Mouse (Mus musculus): Measurements from ENCODE around the gene Ccdc83. TPM values are rescaled to one million over a fixed set of nuclear protein-coding genes. Genes with fewer than 3 reads are reported as not detected.
A peak's percentile ranks its signal among the peaks of the same experiment; 100 is the strongest.

Ccdc83 gene
- total RNA-seq (2021): not detected
- long read RNA-seq, experiment 1: 0 reads
- long read RNA-seq, experiment 2: 0 reads

DNA sequence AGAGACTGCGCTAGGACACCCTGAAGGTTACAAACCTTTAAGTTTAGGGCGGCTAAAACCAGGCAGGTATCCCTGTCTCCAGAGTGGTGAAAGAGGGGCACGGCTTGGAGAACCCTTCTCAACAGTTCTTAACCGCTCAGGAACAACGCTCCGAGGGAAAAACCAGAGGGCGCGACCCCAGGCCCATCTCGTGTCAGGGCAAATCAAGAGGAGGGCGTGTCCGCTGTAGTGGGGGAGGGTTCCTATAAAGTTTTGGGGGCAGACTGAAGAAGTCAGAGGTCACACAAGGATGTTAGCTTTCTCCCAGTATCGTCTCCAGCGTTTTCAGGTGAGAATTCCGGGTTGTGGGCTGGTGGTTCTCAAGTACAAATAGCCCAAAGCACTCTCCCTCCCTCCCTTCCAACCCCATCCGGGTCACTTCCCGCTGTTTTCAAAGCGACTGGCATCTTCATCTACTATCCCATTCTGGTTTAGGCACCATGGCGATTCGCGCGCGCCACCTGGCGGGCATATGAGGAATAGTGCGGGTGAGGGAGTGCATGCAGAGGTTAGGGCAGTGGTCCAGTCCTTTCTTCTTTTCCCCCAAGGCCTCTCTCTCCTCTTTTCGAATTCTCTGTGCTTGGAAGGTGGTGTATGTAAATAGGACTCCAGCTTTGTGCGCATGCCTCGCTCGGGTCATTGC is at the start of gene Ccdc83:
Gene Ccdc83, minus strand, starts transcription at position 489 of the 682 bp plus-strand sequence.
- peak; percentile 50 to 54 for DNase-seq (ENCODE audit: low spot score in 2 of 2)

DNA sequence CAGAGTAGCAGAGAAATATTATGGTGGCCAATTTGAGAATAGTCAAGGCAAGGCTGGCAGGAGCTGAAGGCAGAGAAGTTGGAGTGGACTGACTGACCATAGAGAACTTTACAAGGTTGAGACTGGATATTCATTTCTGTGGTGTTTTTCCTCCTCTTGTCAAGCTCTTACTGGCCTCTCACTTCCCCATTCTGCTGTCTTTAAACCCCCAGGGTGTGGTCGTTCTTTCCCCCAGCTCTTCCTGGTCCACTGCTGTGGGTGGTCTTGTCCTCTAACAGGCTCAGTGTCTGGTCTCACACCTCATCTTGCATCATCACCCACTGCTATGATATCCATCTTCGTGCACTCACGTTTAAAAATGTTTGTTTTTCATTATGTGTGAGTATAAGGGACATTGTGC is 47.8 kb upstream of the Ccdc83 start:
- no peak for DNase-seq (ENCODE audit: low spot score in 2 of 2)

DNA sequence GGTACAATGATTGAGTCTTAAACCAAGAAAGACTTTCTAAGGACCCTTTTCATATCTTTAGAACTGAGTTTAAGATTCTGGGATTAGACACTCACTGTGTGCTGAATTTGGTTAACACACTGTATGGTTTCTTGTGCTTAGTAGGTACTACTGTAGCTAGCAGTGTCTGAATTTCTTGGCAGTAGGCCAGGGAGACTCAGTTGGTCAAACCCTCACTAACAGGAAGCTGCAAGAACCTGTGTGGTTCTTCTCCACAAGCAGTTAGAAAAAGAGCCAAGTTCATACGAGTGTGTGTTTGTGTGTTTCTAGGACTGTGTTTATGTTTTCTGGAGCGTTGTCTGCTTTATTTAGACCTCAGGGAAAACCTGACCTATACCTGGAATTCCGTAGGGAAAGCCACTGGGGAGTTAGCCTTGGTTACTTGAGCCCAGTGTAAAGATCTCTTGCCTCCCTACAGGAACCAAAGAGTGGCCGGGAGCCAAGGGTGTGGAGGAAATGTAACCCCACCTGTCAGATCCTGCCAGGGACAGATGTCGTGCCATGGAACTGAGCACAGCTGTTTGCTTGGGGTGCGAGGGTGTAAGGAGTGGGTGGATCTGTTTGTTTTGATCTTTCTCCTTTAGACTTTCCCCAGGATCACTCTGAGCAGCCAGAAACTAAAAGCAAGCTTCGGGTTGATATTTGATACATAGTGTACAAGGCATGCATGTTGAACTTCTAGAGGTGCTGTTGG is 46.7 kb upstream of the Ccdc83 start:
- DNase-seq (ENCODE audit: low spot score in 2 of 2): no peak

DNA sequence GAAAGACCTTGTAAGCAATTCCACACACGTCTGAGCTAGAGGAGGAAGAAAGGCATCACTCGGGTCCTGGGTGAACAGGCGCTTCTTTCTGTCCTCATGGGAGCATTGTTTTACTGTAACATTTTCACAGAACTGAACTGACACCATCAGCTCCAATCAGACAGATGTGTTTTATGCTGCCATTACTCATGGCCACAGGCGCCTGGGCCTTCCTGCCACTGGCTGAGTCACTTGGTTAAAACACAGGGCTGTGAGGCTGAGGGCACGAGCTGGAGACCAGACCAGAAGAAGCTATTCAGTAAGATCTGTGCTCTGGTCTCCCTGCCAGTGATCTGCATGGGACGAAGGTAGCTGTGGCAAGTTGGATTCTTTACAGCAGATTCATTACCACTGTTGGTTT is 42.4 kb upstream of the Ccdc83 start:
- DNase-seq (ENCODE audit: low spot score in 2 of 2): no peak

DNA sequence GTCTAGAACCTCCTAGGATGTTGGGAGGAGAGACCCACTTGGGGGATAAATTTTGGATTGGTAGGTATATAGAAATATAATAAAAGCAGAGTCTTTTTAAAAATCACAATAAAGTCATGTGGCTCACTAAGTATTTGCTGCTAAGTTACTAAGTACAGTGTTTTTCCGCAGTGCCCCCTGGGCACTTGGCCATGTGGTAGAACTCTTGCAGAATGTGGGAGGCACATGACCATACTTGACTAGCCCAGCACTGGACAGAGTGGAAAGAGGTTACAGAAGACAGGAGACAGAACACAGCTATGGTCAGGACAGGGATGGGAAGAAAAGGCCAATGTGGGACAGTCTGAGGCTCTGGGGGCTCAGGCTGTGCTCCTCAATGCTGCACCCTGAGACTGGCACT is 41.4 kb upstream of the Ccdc83 start:
- no peak for DNase-seq (ENCODE audit: low spot score in 2 of 2)

DNA sequence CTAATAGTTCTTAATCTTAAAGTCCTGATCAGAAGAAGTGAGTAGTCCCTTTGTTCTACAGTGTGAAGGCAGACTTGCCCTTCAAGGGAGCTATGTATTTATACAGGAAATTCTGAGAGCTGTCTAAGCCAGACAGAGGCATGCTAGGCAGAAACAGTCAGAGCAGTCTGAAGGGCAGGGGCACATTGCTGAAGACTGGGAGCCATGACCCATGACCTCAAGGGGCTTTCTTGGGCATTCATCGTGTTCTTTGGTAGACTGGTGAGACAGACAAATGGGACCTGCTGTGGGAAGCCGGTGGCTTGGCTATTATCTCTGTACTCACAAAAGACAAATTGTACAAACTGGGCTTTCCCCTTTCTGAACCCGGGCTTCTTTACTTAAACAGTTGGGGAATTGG is 40.5 kb upstream of the Ccdc83 start:
- DNase-seq (ENCODE audit: low spot score in 2 of 2): no peak

DNA sequence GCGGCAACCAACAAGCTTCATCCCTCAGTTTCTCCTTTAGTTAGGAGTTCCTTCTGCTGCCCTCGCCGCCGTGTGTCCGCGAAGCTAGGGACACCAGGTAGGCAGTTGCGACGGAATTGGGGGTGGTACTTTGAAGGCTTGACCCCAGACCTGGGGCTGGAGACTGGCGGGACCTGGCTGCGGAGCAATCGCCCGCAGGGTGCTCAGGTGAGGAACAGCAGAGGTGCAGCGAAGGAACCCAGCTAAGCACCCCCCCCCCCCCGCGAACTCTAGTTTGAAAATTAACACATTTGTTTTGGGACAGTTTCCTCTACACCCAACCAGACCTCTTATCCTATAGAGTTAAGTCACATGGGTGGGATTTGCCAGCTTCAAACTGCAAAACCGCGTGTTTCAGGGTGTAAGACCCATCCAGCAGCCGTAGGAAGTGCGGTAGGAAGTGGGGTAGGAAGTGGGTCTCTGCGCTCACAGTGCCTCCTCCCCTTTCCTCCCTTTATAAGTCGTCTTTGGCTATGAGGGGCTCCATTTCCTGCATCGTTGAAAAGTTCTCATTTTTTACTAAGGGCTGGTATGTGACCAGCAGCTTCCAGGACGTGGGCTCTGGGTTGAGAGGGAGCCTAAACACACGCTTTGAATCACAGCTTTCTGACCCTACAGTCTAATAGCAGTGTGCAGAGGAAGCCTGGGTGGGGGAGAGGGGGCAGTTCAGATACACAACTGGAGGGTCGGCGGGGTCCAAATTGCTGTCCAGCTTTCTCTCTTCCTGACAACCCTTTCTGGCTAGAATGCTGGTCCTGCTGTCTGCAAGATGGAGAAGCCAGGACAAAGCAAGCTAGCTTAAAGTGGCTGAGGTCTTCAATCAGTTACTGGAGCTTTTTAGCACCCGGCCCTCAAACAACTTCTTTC is 37.3 kb upstream of the Ccdc83 start:
- DNase-seq (ENCODE audit: low spot score in 2 of 2): no peak

DNA sequence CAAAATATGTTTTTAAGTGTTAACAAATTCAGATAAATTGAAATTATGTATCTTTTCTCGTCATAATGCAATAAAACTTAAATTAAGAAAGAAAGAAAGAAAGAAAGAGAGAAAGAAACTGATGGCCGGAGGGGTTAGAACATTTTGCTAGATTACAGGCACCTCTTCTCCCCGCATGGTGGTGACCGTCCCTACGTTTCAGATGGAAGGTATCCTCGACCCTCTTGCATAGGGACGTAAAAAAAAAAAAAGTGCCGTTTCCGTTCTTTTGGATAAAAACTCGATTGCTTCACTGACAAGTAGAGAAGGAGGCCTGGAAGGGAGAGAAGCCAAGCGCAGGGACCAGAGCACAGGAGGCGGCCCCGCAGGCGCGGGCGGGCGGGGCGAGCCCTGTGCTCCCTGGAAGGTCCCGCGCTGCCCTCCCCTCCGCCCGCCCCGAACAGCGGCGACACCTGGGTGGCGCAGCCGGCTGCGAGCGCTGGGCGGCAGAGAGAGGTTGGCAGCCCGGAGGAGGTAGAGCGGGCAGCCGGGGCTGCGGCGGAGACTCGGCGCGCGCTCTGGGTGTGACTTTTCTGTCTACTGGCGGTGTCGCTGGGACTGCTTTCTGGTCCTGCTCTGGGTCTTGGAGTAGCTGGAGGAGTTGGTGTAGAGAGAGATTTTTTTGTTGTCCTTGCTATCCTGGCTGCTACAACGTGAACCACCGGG is 36.5 kb upstream of the Ccdc83 start, which contains the start of gene Sytl2:
Gene Sytl2, plus strand, starts transcription at position 311 of the 705 bp plus-strand sequence.
- DNase-seq (ENCODE audit: low spot score in 2 of 2): peak; percentile 14 to 20

DNA sequence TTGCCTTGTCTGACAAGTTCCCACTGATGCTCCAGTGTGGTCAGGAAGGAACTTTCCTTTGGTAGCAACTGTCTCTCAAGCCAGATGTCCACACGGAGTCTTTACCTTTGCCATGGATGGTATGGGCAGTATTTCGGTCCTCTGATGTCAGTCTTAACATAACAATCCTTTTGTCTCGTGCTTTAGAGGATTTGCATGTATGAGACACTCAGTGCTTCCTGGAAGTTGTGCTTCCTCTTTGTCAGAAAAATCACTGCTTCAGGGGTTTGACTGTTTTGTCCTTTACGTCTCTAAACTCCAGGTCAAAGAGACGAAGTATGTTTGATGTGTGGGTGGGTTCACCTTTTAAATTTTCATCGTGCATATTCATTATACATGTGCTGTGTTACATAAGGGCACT is 26.3 kb upstream of the Ccdc83 start:
- no peak for DNase-seq (ENCODE audit: low spot score in 2 of 2)

DNA sequence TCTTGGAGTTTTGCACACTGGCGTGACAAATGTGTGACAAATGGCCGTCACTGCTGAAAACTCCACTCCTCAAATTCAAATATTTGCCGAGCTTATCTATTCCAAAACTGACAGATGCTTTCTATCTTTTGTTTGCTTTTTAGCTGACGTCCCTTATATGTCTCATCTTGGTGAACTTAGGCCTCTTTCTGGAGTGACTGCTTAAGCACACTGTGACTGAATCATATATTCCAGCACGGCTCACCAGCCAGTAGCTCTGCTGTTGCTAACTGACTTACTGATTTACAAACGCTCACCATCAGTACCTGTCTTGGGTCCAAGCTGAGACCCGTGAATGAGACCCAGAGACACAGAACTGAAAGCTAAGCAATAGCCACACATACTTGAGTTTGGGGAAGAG is 19.2 kb upstream of the Ccdc83 start:
- no peak for DNase-seq (ENCODE audit: low spot score in 2 of 2)

DNA sequence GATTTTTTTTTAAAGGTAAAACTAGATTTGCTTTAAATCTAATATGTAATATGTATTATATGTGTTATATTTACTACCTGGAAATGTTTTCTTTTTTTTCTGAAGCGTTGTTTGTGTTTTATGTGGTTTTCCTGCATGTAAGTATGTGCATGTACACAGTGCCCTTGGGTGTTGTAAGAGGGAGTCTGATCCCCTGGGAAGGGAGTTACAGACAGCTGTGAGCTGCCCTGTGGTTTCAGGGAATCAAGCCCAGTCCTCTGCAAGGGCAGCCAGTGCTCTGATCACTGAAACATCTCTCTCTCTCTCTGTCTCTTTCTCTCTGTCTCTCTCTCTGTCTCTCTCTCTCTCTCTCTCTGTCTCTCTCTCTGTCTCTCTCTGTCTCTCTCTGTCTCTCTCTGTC is 17.2 kb upstream of the Ccdc83 start:
- DNase-seq (ENCODE audit: low spot score in 2 of 2): no peak

DNA sequence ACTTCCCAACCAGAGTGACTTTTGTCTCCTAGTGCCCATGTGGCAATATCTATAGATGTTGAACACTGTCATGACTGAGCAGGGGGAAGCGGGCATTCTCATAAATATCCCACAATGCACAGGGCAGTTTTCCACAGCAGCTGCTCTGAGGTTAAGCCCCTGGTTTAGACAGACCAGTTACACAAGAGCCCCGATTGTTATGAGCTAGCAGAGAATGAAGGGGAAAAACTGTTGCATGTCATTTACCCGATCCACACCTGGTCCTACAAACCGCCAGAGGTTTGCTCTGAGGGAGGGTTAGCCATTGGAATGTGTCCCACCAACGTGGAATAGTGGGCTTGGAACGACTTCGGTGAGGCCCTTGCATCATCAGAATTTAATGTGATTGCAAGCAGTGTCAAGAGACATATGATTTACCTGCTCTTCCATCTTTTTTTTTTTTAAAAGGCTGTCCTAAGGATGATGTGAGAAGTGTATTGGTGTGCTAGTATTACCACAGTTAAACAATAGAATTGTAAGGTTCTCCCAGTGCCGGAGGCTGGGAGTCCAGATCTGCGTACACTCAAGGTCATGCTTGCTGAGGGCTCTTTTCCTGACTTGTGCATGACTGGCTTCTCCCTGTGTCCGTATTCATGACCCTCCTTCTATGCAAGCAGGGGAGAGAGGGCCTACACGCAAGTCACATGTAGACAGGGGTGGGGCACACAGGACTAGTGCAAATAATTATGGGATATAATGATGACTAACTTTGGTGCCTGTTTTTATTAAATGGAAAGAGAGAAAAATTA is 16.4 kb upstream of the Ccdc83 start:
- no peak for DNase-seq (ENCODE audit: low spot score in 2 of 2)

DNA sequence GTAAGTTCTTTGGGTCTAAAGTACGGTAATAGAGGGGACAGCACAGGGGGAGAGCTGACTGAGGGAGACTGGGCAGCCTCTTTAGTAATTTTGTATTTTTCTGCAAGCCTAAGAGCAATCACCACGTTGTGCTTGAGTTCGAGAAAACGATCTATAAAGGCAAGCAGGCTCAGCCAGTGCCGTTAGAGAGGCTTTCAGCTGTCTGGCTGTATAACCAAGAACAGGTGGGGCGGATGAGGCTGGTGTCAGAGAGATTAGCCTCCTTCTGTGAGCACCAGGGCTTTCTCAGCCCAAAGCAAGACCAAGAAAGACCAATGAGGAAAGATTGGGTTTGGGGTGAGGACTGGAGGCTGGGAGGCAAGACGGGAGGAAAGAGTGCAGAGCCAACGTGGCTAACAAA is 15.3 kb upstream of the Ccdc83 start:
- no peak for DNase-seq (ENCODE audit: low spot score in 2 of 2)

DNA sequence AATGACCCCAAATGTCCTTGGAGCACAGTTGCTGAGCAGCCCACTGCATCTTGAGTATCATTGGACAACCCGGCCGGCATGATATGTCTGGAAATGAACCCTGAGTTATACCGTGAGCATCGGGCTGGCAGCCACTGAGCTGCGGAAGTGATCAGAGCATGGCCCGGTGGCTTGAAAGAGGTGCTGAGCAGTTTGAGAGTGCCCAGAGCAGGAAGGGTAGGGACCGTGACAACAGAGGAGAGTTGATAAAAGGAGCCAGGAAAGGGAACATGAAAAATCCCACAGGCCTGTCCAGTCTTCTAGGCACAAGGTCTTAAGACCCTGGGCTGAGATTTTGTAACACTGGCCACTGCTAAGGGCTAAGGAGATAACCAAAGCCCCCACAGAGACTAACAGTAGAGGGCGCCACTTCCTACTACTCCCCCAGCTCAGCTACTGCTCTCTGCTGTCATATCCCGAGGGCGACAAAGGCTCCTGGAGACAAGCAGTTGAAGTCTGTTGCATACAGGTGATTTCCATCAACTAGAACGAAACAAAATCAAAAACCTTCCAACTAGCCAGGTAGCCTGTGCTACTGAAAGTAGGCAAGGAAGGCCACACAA is 14.8 kb upstream of the Ccdc83 start:
- no peak for DNase-seq (ENCODE audit: low spot score in 2 of 2)

DNA sequence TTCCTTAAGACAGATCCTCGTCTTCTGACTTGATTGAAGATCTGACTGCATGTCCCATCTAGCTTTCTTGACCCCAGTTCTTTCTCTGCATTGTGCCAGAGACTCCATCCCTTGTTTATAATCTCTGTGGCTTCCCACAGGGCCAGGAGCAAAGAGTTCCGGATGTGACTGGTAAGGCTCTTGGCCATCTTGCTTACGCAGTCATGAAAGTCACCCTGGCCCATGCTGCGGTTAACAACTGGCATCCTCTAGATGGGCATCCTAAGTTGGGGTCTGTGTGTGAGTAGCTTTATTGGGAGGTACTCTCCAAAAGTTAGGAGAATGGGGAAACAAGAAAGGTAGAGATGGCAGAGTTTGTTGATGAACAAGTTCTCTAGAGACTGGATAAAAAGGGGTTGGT is 13.6 kb upstream of the Ccdc83 start:
- DNase-seq (ENCODE audit: low spot score in 2 of 2): no peak

DNA sequence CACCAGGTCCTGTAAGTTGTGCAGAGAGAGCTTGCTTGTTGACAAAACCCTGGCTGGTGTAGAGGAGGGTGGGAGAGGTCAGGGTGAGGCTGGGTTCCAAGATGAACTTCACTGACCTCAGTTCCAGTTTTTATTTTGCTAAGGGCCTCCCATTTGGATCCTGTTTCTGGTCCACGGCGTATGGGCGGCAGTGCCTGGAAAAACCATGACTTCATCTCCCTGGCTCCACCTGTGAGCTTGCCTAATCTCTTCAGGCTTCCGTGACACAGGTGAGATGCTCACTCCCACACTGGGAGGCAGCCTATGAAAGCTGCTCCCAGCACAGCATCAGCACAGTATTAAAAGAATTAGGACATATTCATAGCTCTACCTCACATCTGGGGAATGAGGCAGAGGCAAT is 12.2 kb upstream of the Ccdc83 start:
- no peak for DNase-seq (ENCODE audit: low spot score in 2 of 2)

DNA sequence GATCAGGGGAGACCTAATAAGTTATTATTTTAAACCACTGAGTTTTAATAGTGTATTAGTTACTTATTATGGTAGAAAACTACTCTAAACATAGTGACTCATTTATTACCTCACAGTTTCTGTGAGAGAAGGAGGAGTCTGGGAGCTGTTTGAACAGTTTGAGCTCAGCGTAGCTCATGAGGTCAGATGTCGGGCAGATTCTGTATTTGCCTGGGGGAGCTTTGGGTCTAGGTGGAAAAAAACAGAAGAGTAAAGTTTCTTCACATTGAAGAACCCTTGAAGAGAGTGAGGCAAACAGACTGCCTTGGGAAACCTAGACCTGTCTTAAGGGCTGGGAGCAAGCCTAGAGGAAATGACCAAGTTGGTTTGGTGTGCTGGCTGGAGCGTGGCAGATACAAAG is 11.7 kb upstream of the Ccdc83 start:
- no peak for DNase-seq (ENCODE audit: low spot score in 2 of 2)

DNA sequence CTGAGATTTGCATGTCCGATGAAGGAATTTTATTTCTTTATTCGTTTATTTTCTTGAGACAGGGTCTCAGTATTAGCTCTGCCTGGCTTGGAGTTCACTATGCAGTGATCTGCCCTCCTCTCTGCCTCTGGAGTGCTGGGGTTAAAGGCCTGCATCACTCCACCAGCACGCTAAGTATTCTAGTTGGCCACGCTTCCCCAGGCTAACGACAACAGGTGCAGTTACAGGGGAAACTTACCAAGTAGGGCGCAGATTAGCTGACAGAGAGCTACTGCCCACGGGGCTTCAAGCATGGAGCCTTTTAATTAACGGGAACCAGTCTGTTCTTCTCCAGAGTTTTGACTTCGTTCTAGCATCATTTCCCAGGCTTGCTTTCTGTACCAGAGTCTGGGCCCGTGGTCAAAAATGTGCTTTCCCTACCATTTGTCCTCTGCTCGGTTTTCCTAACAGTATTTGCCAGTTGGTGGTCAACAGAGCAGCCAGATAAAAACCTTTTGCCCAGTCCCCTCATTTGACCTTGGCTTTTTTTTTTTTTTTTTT is 9.1 kb upstream of the Ccdc83 start:
- no peak for DNase-seq (ENCODE audit: low spot score in 2 of 2)

DNA sequence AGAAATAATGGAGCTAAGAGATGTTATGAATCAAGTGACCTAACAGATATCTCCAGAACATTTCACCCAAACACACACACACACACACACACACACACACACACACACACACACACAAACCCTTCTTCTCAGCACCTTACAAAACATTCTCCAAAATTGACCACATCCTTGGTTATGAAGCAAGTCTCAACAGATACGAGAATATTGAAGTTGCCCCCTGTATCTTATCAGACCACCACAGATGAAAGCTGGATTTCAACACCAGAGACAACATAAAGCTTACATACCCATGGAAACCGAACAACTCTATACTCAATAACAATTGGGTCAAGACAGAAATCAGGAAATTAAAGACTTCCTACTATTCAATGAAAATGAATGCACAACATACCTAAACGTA is 4.6 kb upstream of the Ccdc83 start:
- no peak for DNase-seq (ENCODE audit: low spot score in 2 of 2)

Data from adrenal gland, postnatal 4 days (tissue).